Mouse (Mus musculus): ENCODE results near the gene Zfp472.

- no peak for TF ChIP-seq GATA1 (IDR thresholded peaks at IDR 0.05; ENCODE audit: borderline replicate concordance, low read length)
- TF ChIP-seq FLI1 (IDR thresholded peaks at IDR 0.05; ENCODE audit: low read length): 0 out of 2 replicates have a peak, but pooled peaks have one; percentile 23
These were observed 18.2 kb upstream of the Zfp472 start, which contains the start of gene Cyp4f13 for GRCm38 (mm10) chr17:32947215-32947914.
